Mouse (Mus musculus) hematopoietic stem cell, adult 5-6 weeks (primary cell): Measurements from ENCODE around the gene Trim25. TPM values are rescaled to one million over a fixed set of nuclear protein-coding genes. Genes with fewer than 3 reads are reported as not detected.

Experiments
- ATAC-seq, 2 experiments: fragments of 125-278 bp in 1 of 2; replicated peaks in 1 of 2; 2 replicates each; pipeline ENCODE4 v1.8.0; 2016 to 2017; ENCODE audit warnings: inconsistent platforms in 2 of 2, mild to moderate bottlenecking in 2 of 2, moderate number of reproducible peaks in 2 of 2, low read depth in 1 of 2, moderate TSS enrichment in 1 of 2; ENCODE audit not compliant: low FRiP score in 2 of 2, poor library complexity in 2 of 2, severe bottlenecking in 2 of 2, insufficient read depth in 1 of 2, low TSS enrichment in 1 of 2
- total RNA-seq: library from RNA; stranded (forward); fragments of 172-1452, 232-1000 nt; gene quantifications from 2 replicates; pipeline ENCODE4 v1.2.3, GENCODE M21; 2017

Gene Trim25
- total RNA-seq, 1 experiment from 2014 or later: 26.1 TPM

DNA sequence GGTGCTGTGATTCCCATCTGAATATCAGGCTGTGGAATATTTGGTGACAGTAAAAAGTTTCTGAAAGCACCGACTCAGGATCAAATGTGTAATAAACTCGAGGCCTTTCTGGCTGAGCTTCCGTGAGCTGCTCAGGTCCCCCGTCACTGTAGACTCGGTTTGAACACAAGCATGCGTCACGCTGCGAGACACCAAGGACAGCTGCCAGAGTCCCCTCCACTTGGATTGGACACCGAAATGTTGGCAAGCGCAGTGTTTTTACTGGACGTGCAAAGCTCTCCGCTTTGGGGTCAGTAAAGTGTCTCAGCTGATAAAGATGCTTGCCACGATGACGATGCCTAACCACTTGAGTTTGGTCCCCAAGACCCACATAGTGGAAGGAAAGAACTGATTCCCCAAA is 69.5 kb downstream of the Trim25 start:
- no peak for ATAC-seq

DNA sequence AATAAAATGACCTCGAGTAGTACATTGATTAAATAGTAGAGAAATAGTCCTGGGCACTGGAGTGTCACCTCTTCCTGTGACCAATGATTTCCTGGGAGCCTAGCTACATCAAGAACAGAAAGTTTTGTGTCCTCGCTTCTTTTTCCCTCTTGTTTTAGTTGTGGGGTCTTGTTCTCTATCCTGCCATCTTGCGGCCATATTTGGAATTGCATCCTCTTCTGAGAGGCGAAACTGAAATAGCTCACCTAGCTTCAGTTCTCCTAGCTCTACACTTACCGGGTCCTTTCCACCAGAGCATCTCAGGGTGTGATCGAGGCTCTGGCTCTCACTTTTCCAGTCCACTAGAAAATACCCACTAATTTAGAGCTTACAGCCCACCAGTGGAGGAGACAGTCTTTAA is 70.1 kb downstream of the Trim25 start:
- ATAC-seq: peak; percentile 42 to 66; a peak in 3 of 4 replicates

Other genes with a start within 250 kb of the Trim25 start
- gene Akap1, start 134.8 kb upstream of the Trim25 start, total RNA-seq: 16.7 and 22.4 TPM in 2 replicates
- gene Scpep1, start 43.9 kb upstream of the Trim25 start, total RNA-seq: 13.4 and 15.6 TPM in 2 replicates
- gene Elobl, start 32.4 kb upstream of the Trim25 start, total RNA-seq: not detected in 2 replicates
- gene Coil, start 29.1 kb upstream of the Trim25 start, total RNA-seq: 15.5 and 22.5 TPM in 2 replicates
- gene Dgke, start 67.5 kb downstream of the Trim25 start, total RNA-seq: 9.5 and 10.2 TPM in 2 replicates
- not detected in 2 replicates for gene Gm525, start 74.5 kb downstream of the Trim25 start, total RNA-seq